Mouse (Mus musculus) limb, embryonic 10.5 days (tissue): ENCODE results near the gene Dpp3. TPM values are rescaled to one million over a fixed set of nuclear protein-coding genes. Genes with fewer than 3 reads are reported as not detected.

Experiments used
- DNase-seq: peaks from one replicate; pipeline ENCODE4 v3.0.0-alpha.2; 2017; ENCODE audit warnings: low spot score
- H3K27ac ChIP-seq: fragments of 300-500 bp; sonication (generic); 2 replicates; pipeline ENCODE4 v1.5.1; 2016; ENCODE audit warnings: mild to moderate bottlenecking
- H3K27me3 ChIP-seq: fragments of 300-500 bp; sonication (generic); 2 replicates; pipeline ENCODE4 v1.6.1; 2016; ENCODE audit warnings: low read depth, mild to moderate bottlenecking; ENCODE audit not compliant: poor library complexity, severe bottlenecking
- H3K36me3 ChIP-seq: fragments of 300-500 bp; sonication (generic); 2 replicates; pipeline ENCODE4 v1.6.1; 2016; ENCODE audit warnings: mild to moderate bottlenecking, moderate library complexity
- H3K4me1 ChIP-seq: fragments of 300-500 bp; sonication (generic); 2 replicates; pipeline ENCODE4 v1.6.1; 2016
- H3K4me3 ChIP-seq: fragments of 300-500 bp; sonication (generic); 2 replicates; pipeline ENCODE4 v1.5.1; 2016; ENCODE audit warnings: mild to moderate bottlenecking, moderate library complexity
- H3K9me3 ChIP-seq: fragments of 300-500 bp; sonication (generic); replicated peaks from 2 replicates; pipeline ENCODE4 v1.6.1; 2016; ENCODE audit warnings: mild to moderate bottlenecking
- WGBS: fragments of 180-500 bp; shearing (Covaris S2); methylation state at CpG from one replicate; pipeline ENCODE4 v1.1.7; 2016; 5-methylcytosine and 5-hydroxymethylcytosine counted together
- polyA plus RNA-seq: library from polyadenylated mRNA; unstranded; fragments of >200 nt; fragmentation: Nextera tagmentation; extraction: Ambion mirVana; gene quantifications from 2 replicates; pipeline ENCODE4 v1.2.1, GENCODE M21; 2016

The Dpp3 gene
- polyA plus RNA-seq, 1 experiment from 2014 or later, result 198 TPM

DNA sequence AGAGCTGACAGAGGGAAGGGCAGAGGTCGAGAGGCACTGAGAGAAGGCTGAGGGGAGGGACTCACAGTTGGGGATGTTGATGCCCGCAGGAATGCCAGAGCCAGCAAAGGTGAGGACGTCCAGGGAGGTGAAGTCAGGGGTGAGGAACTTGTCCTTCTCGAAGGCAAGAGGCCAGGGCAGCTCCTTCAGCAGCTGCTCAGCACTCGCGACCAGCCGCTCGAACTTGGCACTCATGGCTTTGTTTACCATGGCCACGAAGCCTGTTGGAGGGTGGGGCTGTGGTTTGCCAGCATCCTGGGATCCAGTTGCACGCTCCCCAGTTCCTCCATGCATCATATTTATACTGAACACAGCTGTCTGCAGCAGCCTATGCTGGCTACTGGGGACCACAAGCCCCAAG, 11.3 kb downstream of the Dpp3 start:
- no peak for DNase-seq
- no peak overlapping the region for H3K27ac ChIP-seq
- H3K27me3 ChIP-seq, result no peaks in the 10 kb centered on the region
- no peaks in the 10 kb centered on the region for H3K9me3 ChIP-seq
- H3K4me1 ChIP-seq, result no peaks in the 10 kb centered on the region; the same call in 1 of the 2 replicates
- WGBS, result 93% methylated on average over 10 of the region's 10 CpGs
- H3K36me3 ChIP-seq, result peaks cover 99% of the 10 kb centered on the region
- H3K4me3 ChIP-seq, result no peak overlapping the region

- peaks cover 99% of the 10 kb centered on the region for H3K36me3 ChIP-seq
- whole genome bisulfite sequencing, result 94% methylated on average over 15 of the region's 15 CpGs
These were observed 12.0 kb downstream of the Dpp3 start for GRCm38 (mm10) chr19:4915924-4916603.

GRCm38 (mm10) chr19:4909376-4909775, 18.7 kb downstream of the Dpp3 start:
- no peak overlapping the region for H3K4me3 ChIP-seq
- H3K4me1 ChIP-seq, result peaks cover 6% of the 10 kb centered on the region
- WGBS, result 93% methylated on average over 7 of the region's 7 CpGs
- H3K27me3 ChIP-seq, result no peaks in the 10 kb centered on the region
- no peaks in the 10 kb centered on the region for H3K9me3 ChIP-seq
- no peak for DNase-seq
- no peak overlapping the region for H3K27ac ChIP-seq
- H3K36me3 ChIP-seq, result peaks cover 75% of the 10 kb centered on the region

More at GRCm38 (mm10) chr19:4915924-4916603, 12.0 kb downstream of the Dpp3 start:
- no peak overlapping the region for H3K4me3 ChIP-seq
- no peak for DNase-seq
- no peaks in the 10 kb centered on the region; the same call in 1 of the 2 replicates for H3K4me1 ChIP-seq
- no peaks in the 10 kb centered on the region for H3K27me3 ChIP-seq
- no peaks in the 10 kb centered on the region for H3K9me3 ChIP-seq
- no peak overlapping the region for H3K27ac ChIP-seq

- Histone ChIP-seq H3K4me1 (peaks cover 6% of the 10 kb centered on the region), H3K36me3 (peaks cover 70% of the 10 kb centered on the region), H3K27ac (no peak overlapping the region), H3K27me3 (no peaks in the 10 kb centered on the region), H3K4me3 (no peak overlapping the region), H3K9me3 (no peaks in the 10 kb centered on the region)
- no peak for DNase-seq
- WGBS, result 84% methylated on average over 4 of the region's 4 CpGs
These were observed 20.0 kb downstream of the Dpp3 start for GRCm38 (mm10) chr19:4908107-4908506.

DNA sequence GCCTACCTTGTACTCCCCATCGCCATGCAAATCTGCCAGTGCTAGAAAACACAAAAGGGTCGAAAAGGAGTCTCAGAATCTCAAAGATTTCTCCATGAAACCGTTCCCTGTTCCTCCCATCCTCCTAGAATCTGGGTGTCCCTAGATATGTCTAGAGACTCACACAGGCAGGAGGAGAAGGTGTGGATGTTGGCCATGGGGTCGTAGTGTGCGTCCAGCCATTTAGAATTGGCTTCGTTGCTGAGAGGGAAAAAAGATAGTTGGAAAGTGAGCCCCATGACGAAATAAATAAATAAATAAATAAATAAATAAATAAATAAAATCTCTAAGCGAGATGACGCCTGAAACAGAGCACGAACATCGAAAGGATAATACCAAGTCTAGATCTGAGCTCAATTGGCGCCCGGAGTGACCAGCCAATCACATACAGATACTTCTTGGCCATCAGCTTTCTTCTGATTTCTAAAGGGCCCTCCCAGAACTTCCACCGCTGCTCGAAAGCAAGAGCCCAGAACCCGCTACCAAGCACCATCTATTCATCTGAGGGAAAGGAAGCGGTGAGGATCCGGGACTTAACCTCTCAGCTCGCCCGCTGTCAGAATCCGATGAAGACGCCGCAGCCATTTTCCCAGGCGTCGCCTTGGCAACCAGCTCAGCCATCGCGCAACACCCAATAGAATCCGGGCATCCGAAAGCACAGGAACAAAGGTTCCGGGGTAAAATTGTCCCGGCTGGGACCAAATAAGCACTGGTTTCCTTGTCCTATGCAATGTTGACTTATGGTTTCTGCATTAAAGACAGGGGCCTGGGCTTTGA, 21.9 kb downstream of the Dpp3 start, which contains the start of gene Bbs1:
Bbs1 (minus strand) TSS at position 650 of the 816 bp plus-strand sequence.
- H3K27ac ChIP-seq, result peak within 1 kb of the TSS; percentile 69; the same call in 1 of the 2 replicates
- peak within 1 kb of the TSS; percentile 68 for H3K4me3 ChIP-seq
- DNase-seq, result peak; percentile 90
- 9% methylated on average over 31 of the region's 31 CpGs for WGBS
- H3K36me3 ChIP-seq, result peaks cover 60% of the 10 kb centered on the region
- no peaks in the 10 kb centered on the region for H3K27me3 ChIP-seq
- peaks cover 6% of the 10 kb centered on the region for H3K4me1 ChIP-seq
- H3K9me3 ChIP-seq, result no peaks in the 10 kb centered on the region

- H3K9me3 ChIP-seq, result no peaks in the 10 kb centered on the region
- DNase-seq, result no peak
- H3K27me3 ChIP-seq, result no peaks in the 10 kb centered on the region
- H3K4me3 ChIP-seq, result no peak overlapping the region
- H3K27ac ChIP-seq, result no peak overlapping the region
- 86% methylated on average over 3 of the region's 3 CpGs for WGBS
- H3K36me3 ChIP-seq, result peaks cover 19% of the 10 kb centered on the region
- H3K4me1 ChIP-seq, result no peaks in the 10 kb centered on the region
These were observed 28.2 kb downstream of the Dpp3 start for GRCm38 (mm10) chr19:4899888-4900287.

DNA sequence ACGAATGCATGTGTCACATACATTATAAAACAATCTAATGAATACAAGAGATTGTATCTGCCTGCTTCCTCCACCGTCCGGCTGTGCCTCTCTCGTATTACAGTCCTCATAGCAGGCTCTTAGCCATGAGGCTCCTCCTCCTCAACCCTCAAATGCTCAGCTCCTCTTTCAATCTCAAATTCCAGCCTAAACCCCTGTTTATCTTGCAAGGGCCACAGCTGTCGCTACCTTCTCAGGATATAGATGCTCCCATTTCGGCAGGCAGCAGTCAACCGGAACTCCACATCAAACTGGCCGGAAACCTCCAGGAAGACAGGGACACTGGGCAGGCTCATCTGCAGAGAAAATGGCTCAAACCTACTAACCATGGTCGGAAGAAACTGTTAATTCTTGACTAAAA, 29.1 kb downstream of the Dpp3 start:
- H3K9me3 ChIP-seq, result no peaks in the 10 kb centered on the region
- no peak overlapping the region for H3K27ac ChIP-seq
- WGBS, result 77% methylated on average over 9 of the region's 9 CpGs
- H3K27me3 ChIP-seq, result no peaks in the 10 kb centered on the region
- DNase-seq, result no peak
- H3K4me3 ChIP-seq, result no peak overlapping the region
- H3K4me1 ChIP-seq, result no peaks in the 10 kb centered on the region
- peaks cover 19% of the 10 kb centered on the region for H3K36me3 ChIP-seq

DNA sequence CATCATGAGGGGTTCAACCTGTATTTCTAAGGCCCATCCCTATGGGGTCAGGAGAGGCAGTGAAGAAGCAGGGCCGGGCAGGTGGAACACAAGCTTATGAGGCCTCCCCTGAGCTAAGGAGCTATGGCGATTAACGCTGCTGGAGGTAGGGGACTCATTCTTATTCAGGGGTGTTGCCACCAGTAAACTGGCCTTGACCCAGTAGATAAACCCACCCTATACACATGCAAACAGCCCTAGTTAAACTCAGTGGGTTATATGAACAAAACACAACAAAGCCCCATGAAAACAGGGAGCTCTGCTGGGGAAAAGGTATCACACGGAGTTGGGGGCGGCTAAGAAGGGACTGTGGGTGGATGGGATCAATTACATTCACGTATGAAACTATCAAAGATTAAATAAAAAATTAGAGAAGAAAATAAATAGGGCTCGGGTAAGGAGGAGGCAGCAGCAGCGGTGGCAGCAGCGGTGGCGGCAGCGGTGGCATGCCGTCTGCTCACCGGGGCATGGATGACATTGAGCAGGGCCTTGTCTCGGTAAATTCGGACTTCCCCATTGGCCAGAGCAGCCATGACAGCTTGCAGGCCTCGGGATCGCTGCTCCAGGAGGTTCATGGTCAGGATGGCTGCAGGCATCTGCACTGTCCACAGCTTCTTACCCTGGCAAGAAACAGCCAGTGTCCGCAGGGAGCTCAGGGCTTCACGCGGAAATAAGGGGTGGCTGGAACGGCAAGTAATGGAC, 31.1 kb downstream of the Dpp3 start:
- Histone ChIP-seq H3K4me1 (no peaks in the 10 kb centered on the region), H3K9me3 (no peaks in the 10 kb centered on the region), H3K36me3 (peaks cover 7% of the 10 kb centered on the region), H3K27me3 (no peaks in the 10 kb centered on the region), H3K4me3 (no peak overlapping the region), H3K27ac (no peak overlapping the region)
- 46% methylated on average over 21 of the region's 21 CpGs for WGBS
- no peak for DNase-seq

DNA sequence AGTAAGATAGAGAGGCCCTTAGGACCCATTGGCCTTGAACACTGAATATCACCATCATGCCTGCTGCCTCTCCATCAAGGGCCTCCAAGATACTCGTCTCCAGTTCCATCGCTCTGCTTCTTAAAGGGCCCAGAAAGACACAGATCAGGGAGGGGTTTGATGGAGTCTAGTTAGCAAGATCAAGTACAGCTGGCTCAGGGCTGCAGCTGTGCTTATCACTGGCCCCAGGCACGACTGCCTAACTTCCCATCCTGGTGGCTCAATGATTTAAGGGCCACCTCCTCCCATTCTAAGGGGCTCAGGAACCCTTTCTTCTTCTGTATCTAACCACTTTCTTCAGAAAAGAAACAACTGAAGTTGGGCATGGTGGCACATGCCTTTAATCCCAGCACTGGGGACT, 36.3 kb downstream of the Dpp3 start:
- H3K27ac ChIP-seq, result no peak overlapping the region
- H3K4me1 ChIP-seq, result no peaks in the 10 kb centered on the region
- 83% methylated on average over 3 of the region's 3 CpGs for WGBS
- DNase-seq, result no peak
- no peaks in the 10 kb centered on the region for H3K9me3 ChIP-seq
- H3K27me3 ChIP-seq, result no peaks in the 10 kb centered on the region
- H3K4me3 ChIP-seq, result no peak overlapping the region
- peaks cover 16% of the 10 kb centered on the region for H3K36me3 ChIP-seq

- 84% methylated on average over 10 of the region's 10 CpGs for WGBS
These were observed 38.3 kb downstream of the Dpp3 start for GRCm38 (mm10) chr19:4889791-4890190.

GRCm38 (mm10) chr19:4883961-4884360, 44.1 kb downstream of the Dpp3 start:
- H3K4me1 ChIP-seq, result peaks cover 8% of the 10 kb centered on the region
- WGBS, result 83% methylated on average over 4 of the region's 4 CpGs
- no peaks in the 10 kb centered on the region for H3K27me3 ChIP-seq
- H3K4me3 ChIP-seq, result no peak overlapping the region
- no peak overlapping the region for H3K27ac ChIP-seq
- no peaks in the 10 kb centered on the region for H3K36me3 ChIP-seq
- no peaks in the 10 kb centered on the region for H3K9me3 ChIP-seq
- no peak for DNase-seq

More at GRCm38 (mm10) chr19:4889791-4890190, 38.3 kb downstream of the Dpp3 start:
- DNase-seq, result no peak
- Histone ChIP-seq H3K4me3 (no peak overlapping the region), H3K36me3 (peaks cover 16% of the 10 kb centered on the region), H3K9me3 (no peaks in the 10 kb centered on the region), H3K27ac (no peak overlapping the region), H3K4me1 (no peaks in the 10 kb centered on the region), H3K27me3 (no peaks in the 10 kb centered on the region)

DNA sequence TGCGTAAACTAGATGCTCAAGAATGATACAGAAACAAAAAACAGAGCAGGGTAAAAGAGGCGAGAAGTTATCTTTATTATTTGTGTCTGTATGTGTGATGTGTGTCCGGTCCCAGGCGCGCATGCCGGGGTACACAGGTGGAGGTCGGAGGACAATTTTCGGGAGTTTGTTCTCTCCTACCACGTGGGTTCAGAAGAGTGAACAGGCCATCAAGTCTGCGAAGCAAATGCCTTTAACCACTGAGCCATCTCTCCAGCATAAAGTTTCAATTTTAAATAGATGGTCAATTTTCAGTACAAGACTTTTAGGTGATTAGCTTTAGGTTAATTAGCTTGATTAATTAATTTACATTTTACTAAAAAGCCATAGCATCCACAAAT, 48.8 kb downstream of the Dpp3 start:
- 62% methylated on average over 10 of the region's 10 CpGs for WGBS
- Histone ChIP-seq H3K36me3 (no peaks in the 10 kb centered on the region), H3K4me3 (peak overlapping the region; percentile 88), H3K27ac (no peak overlapping the region), H3K27me3 (peaks cover 16% of the 10 kb centered on the region), H3K4me1 (peaks cover 28% of the 10 kb centered on the region), H3K9me3 (no peaks in the 10 kb centered on the region)
- no peak for DNase-seq
